Mouse (Mus musculus): ENCODE measurements around the gene Uvrag. TPM values are rescaled to one million over a fixed set of nuclear protein-coding genes. Genes with fewer than 3 reads are reported as not detected.
"Not testable (repeated sequence)": the region's sequence is repeated elsewhere in the genome, so short reads cannot be mapped to it uniquely, and the experiment has no call there.

Uvrag gene
- polyA plus RNA-seq, 1 experiment from 2014 or later: 14.8 TPM

DNA sequence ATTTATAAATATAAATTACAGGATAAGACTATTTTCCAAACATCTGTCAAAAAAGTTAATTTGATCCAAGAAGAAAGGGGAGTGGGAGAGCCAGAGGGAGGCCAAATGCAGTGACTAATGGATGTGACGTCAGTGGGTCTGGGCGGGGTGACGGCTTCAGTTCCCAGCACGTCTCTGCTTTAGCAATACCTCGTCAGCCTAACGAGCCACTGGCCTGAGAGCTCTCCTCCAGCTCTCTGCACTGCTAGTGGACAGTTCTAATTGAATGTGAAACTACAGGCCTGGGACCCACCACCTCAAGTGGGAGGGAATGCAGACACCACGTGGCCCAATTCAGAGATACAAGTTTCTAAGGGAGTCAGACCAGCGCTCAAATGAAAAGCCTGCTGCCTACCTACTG, 63.7 kb downstream of the Uvrag start:
- 0 out of 2 replicates have a peak overlapping the region, but pooled peaks have one; percentile 3 for H3K9ac ChIP-seq
- H3K9me3 ChIP-seq: no peaks in the 10 kb centered on the region
- H3K27me3 ChIP-seq (replicated peaks): no peaks in the 10 kb centered on the region
- no peak overlapping the region for H3K4me3 ChIP-seq
- H3K36me3 ChIP-seq: no peaks in the 10 kb centered on the region
- ATAC-seq (ENCODE audit: extremely low read depth, insufficient number of reproducible peaks, low FRiP score, low TSS enrichment): no peak
- WGBS: 31% methylated on average over 8 of the region's 8 CpGs
- H3K27ac ChIP-seq (replicated peaks): peak overlapping the region; percentile 58
- peaks cover 44% of the 10 kb centered on the region for H3K4me1 ChIP-seq
- H3K4me2 ChIP-seq: 0 out of 2 replicates have a peak overlapping the region, but pooled peaks have one; percentile 20

- no peak overlapping the region for H3K9ac ChIP-seq
- WGBS: 93% methylated on average over 5 of the region's 5 CpGs
- H3K4me1 ChIP-seq: peaks cover 65% of the 10 kb centered on the region
- H3K4me2 ChIP-seq: no peak overlapping the region
- no peak overlapping the region for H3K4me3 ChIP-seq
- no peaks in the 10 kb centered on the region for H3K36me3 ChIP-seq
- H3K27me3 ChIP-seq (replicated peaks): no peaks in the 10 kb centered on the region
- no peak overlapping the region for H3K27ac ChIP-seq (replicated peaks)
- ATAC-seq (ENCODE audit: extremely low read depth, insufficient number of reproducible peaks, low FRiP score, low TSS enrichment): no peak
- no peaks in the 10 kb centered on the region for H3K9me3 ChIP-seq
Observed at GRCm38 (mm10) chr7:99075101-99075500, 65.8 kb downstream of the Uvrag start.

DNA sequence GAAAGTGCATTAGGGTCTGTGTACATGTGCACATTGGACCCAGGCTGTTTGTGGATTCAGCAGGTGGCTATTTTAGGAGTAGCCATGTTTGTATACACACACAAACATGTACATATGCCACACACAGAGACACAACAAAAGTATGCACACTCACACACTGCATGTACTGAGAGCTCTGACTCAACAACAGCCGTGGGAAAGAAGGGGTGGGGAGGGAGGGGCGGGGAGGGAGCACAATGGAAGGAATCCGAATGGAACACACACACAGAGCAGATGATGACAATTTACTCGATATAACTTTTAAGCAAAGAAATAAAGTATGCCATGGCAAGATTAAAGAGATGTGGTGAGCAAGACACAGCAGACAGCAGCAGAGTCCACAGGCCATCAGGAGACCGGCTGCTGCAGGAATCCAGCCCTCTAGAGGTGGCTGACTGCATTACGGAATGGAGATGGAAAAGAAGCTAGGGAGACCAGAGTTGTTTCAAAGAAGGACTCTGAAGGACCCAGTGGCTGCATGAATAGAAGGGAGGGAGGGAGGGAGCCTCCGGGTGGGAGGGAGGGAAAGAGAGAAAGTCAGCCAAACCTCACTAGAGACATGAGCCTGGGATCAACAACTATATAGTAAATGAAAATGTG, 67.1 kb downstream of the Uvrag start:
- 27% methylated on average over 7 of the region's 7 CpGs for WGBS
- Histone ChIP-seq H3K27me3 (replicated peaks) (no peaks in the 10 kb centered on the region), H3K4me2 (no peak overlapping the region), H3K9ac (no peak overlapping the region), H3K27ac (replicated peaks) (no peak overlapping the region), H3K36me3 (peaks cover 7% of the 10 kb centered on the region), H3K4me3 (no peak overlapping the region), H3K9me3 (no peaks in the 10 kb centered on the region), H3K4me1 (peaks cover 67% of the 10 kb centered on the region)
- ATAC-seq (ENCODE audit: extremely low read depth, insufficient number of reproducible peaks, low FRiP score, low TSS enrichment): no peak

- peaks cover 47% of the 10 kb centered on the region for H3K4me1 ChIP-seq
- no peaks in the 10 kb centered on the region for H3K9me3 ChIP-seq
- 62% methylated on average over 7 of the region's 7 CpGs for WGBS
- H3K4me2 ChIP-seq: no peak overlapping the region
- ATAC-seq (ENCODE audit: extremely low read depth, insufficient number of reproducible peaks, low FRiP score, low TSS enrichment): no peak
- H3K27ac ChIP-seq (replicated peaks): no peak overlapping the region
- no peak overlapping the region for H3K4me3 ChIP-seq
- H3K9ac ChIP-seq: no peak overlapping the region
- no peaks in the 10 kb centered on the region for H3K27me3 ChIP-seq (replicated peaks)
- H3K36me3 ChIP-seq: peaks cover 8% of the 10 kb centered on the region
Observed at GRCm38 (mm10) chr7:99067710-99068109, 73.2 kb downstream of the Uvrag start.

GRCm38 (mm10) chr7:99065920-99066319, 75.0 kb downstream of the Uvrag start:
- peaks cover 43% of the 10 kb centered on the region for H3K4me1 ChIP-seq
- ATAC-seq (ENCODE audit: extremely low read depth, insufficient number of reproducible peaks, low FRiP score, low TSS enrichment): no peak
- H3K27me3 ChIP-seq (replicated peaks): no peaks in the 10 kb centered on the region
- peak overlapping the region; percentile 34; the same call in 1 of the 2 replicates for H3K4me2 ChIP-seq
- 20% methylated on average over 2 of the region's 2 CpGs for WGBS
- H3K9ac ChIP-seq: no peak overlapping the region
- peaks cover 8% of the 10 kb centered on the region for H3K36me3 ChIP-seq
- peak overlapping the region; percentile 16; the same call in 1 of the 2 replicates for H3K27ac ChIP-seq (replicated peaks)
- H3K9me3 ChIP-seq: no peaks in the 10 kb centered on the region
- H3K4me3 ChIP-seq: no peak overlapping the region

GRCm38 (mm10) chr7:99065391-99065831, 75.5 kb downstream of the Uvrag start:
- Histone ChIP-seq H3K9ac (0 out of 2 replicates have a peak overlapping the region, but pooled peaks have one; percentile 37), H3K36me3 (peaks cover 8% of the 10 kb centered on the region), H3K27ac (replicated peaks) (peak overlapping the region; percentile 16; the same call in 1 of the 2 replicates), H3K27me3 (replicated peaks) (no peaks in the 10 kb centered on the region), H3K4me3 (no peak overlapping the region), H3K9me3 (no peaks in the 10 kb centered on the region), H3K4me1 (peaks cover 37% of the 10 kb centered on the region), H3K4me2 (peak overlapping the region; percentile 34)
- ATAC-seq (ENCODE audit: extremely low read depth, insufficient number of reproducible peaks, low FRiP score, low TSS enrichment): no peak
- WGBS: 16% methylated on average over 11 of the region's 11 CpGs

DNA sequence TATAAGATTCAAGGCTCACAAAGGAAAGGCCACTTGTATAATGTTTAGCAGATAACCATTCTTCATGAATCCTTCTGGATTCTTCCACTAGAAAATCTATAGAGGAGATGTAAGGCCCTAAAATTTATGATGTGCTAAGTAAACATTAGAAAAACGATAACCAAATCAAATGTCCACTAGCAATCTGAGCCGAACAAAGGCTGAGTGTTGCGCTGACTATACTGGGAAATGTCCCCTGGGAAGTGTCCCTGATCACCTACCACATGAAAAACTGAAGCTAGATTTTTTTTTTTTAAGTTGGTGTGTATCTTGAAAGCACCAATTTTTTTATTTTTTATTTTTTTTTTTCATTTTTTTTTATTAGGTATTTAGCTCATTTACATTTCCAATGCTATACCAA, 76.1 kb downstream of the Uvrag start:
- H3K36me3 ChIP-seq: peaks cover 11% of the 10 kb centered on the region
- no peaks in the 10 kb centered on the region for H3K27me3 ChIP-seq (replicated peaks)
- H3K9me3 ChIP-seq: no peaks in the 10 kb centered on the region
- H3K9ac ChIP-seq: no peak overlapping the region
- 74% methylated on average over 3 of the region's 3 CpGs for WGBS
- H3K4me1 ChIP-seq: peaks cover 33% of the 10 kb centered on the region
- no peak for ATAC-seq (ENCODE audit: extremely low read depth, insufficient number of reproducible peaks, low FRiP score, low TSS enrichment)
- no peak overlapping the region for H3K4me3 ChIP-seq
- no peak overlapping the region for H3K4me2 ChIP-seq
- no peak overlapping the region for H3K27ac ChIP-seq (replicated peaks)

DNA sequence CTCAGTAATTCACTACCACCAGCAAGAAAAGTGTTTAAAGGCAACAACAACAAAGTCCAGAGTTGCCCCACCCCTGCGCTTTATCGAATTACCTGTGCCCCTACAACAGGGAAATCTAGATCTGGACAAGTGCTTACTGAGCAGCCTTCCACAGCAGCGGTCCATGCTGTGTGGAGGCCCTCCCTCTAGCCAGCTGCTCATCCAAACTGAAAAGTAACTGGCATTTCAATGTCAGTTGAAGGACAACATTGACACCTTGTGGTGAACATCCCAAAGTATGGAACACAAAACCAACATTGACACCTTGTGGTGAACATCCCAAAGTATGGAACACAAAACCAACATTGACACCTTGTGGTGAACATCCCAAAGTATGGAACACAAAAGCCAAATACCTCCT, 78.7 kb downstream of the Uvrag start:
- not testable (repeated sequence) for H3K9me3 ChIP-seq; H3K4me2 ChIP-seq; H3K4me3 ChIP-seq; H3K27ac ChIP-seq (replicated peaks); H3K27me3 ChIP-seq (replicated peaks); H3K36me3 ChIP-seq; ATAC-seq (ENCODE audit: extremely low read depth, insufficient number of reproducible peaks, low FRiP score, low TSS enrichment); H3K9ac ChIP-seq
- 82% methylated on average over 3 of the region's 3 CpGs for WGBS
- peaks cover 26% of the 10 kb centered on the region for H3K4me1 ChIP-seq

DNA sequence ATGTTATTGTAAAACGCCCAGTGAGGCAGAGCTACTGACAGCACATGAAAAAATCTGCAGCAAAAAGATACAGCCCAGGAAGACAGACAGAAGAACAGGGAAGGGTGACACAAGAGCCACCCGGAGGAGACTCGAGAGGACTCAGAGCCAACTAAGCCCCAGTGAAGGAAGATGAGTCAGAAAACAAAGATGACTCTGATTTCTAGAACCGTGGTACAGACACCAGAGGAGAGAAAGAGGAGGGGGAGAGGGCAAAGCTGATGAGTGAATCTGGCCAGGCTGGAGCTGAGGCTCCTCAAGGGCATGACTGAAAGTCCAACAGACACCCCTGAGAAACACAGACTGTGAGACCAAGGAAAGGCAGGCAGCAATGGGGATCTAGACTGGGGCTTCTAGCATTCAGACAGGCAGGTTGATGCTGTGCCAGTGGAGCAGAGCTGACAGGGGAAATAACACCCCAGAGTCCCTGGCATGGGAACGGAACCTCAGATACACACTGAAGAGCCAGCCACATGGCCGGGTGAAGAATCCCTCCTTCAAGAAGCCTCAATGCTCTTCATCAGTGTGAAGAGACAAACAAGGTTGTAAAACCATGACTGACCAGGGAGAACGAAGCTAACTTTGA, 79.8 kb downstream of the Uvrag start:
- WGBS: 73% methylated on average over 7 of the region's 7 CpGs
- ATAC-seq (ENCODE audit: extremely low read depth, insufficient number of reproducible peaks, low FRiP score, low TSS enrichment): no peak
- H3K4me2 ChIP-seq: no peak overlapping the region
- peak overlapping the region; percentile 44; the same call in 1 of the 2 replicates for H3K9ac ChIP-seq
- H3K27ac ChIP-seq (replicated peaks): no peak overlapping the region
- peaks cover 24% of the 10 kb centered on the region for H3K4me1 ChIP-seq
- peaks cover 5% of the 10 kb centered on the region for H3K36me3 ChIP-seq
- no peak overlapping the region for H3K4me3 ChIP-seq
- no peaks in the 10 kb centered on the region for H3K9me3 ChIP-seq
- H3K27me3 ChIP-seq (replicated peaks): no peaks in the 10 kb centered on the region

GRCm38 (mm10) chr7:99060476-99060875, 80.5 kb downstream of the Uvrag start:
- Histone ChIP-seq H3K4me1 (peaks cover 17% of the 10 kb centered on the region), H3K27me3 (replicated peaks) (no peaks in the 10 kb centered on the region), H3K27ac (replicated peaks) (no peak overlapping the region), H3K9me3 (no peaks in the 10 kb centered on the region), H3K36me3 (peaks cover 10% of the 10 kb centered on the region), H3K9ac (no peak overlapping the region), H3K4me2 (no peak overlapping the region), H3K4me3 (no peak overlapping the region)
- ATAC-seq (ENCODE audit: extremely low read depth, insufficient number of reproducible peaks, low FRiP score, low TSS enrichment): no peak
- WGBS: 88% methylated on average over 5 of the region's 5 CpGs

GRCm38 (mm10) chr7:99059934-99060333, 81.0 kb downstream of the Uvrag start:
- no peaks in the 10 kb centered on the region for H3K27me3 ChIP-seq (replicated peaks)
- H3K9me3 ChIP-seq: no peaks in the 10 kb centered on the region
- no peak overlapping the region for H3K4me2 ChIP-seq
- H3K27ac ChIP-seq (replicated peaks): no peak overlapping the region
- ATAC-seq (ENCODE audit: extremely low read depth, insufficient number of reproducible peaks, low FRiP score, low TSS enrichment): no peak
- 89% methylated on average over 8 of the region's 8 CpGs for WGBS
- no peak overlapping the region for H3K4me3 ChIP-seq
- H3K4me1 ChIP-seq: peaks cover 13% of the 10 kb centered on the region
- peaks cover 10% of the 10 kb centered on the region for H3K36me3 ChIP-seq
- no peak overlapping the region for H3K9ac ChIP-seq

All from heart, embryonic 13.5 days (tissue).